Mouse (Mus musculus) heart, embryonic 13.5 days (tissue): ENCODE measurements around the gene Apod. TPM values are rescaled to one million over a fixed set of nuclear protein-coding genes. Genes with fewer than 3 reads are reported as not detected.
A peak's percentile ranks its signal among the peaks of the same experiment; 100 is the strongest.

ENCODE experiments used
- ATAC-seq: fragments of 200-750 bp; cut with Nextera tagmentation; 2 replicates; pipeline ENCODE4 v1.8.0; 2017; ENCODE audit warnings: moderate TSS enrichment; ENCODE audit not compliant: insufficient number of reproducible peaks, low FRiP score, low TSS enrichment; ENCODE audit errors: extremely low read depth
- H3K27ac ChIP-seq: fragments of 300-500 bp; sonication (generic); replicated peaks from 2 replicates; pipeline ENCODE4 v1.5.1; 2015; ENCODE audit warnings: moderate library complexity, mild to moderate bottlenecking, inconsistent platforms
- H3K27me3 ChIP-seq: fragments of 300-500 bp; sonication (generic); replicated peaks from 2 replicates; pipeline ENCODE4 v1.6.1; 2015; ENCODE audit warnings: mild to moderate bottlenecking, inconsistent platforms
- H3K36me3 ChIP-seq: fragments of 300-500 bp; sonication (generic); 2 replicates; pipeline ENCODE4 v1.6.1; 2015; ENCODE audit warnings: mild to moderate bottlenecking, inconsistent platforms
- H3K4me1 ChIP-seq: fragments of 300-500 bp; sonication (generic); 2 replicates; pipeline ENCODE4 v1.6.1; 2015; ENCODE audit warnings: inconsistent platforms
- H3K4me2 ChIP-seq: fragments of 300-500 bp; sonication (generic); 2 replicates; pipeline ENCODE4 v1.6.1; 2015; ENCODE audit warnings: inconsistent platforms, mild to moderate bottlenecking, moderate library complexity
- H3K4me3 ChIP-seq: fragments of 300-500 bp; sonication (generic); 2 replicates; pipeline ENCODE4 v1.5.1; 2015; ENCODE audit warnings: moderate library complexity, mild to moderate bottlenecking, inconsistent platforms
- H3K9ac ChIP-seq: fragments of 300-500 bp; sonication (generic); 2 replicates; pipeline ENCODE4 v1.6.1; 2015; ENCODE audit warnings: inconsistent platforms, mild to moderate bottlenecking, moderate library complexity
- H3K9me3 ChIP-seq: fragments of 300-500 bp; sonication (generic); 2 replicates; pipeline ENCODE4 v1.6.1; 2016; ENCODE audit warnings: inconsistent platforms
- WGBS: fragments of 180-500 bp; shearing (Covaris S2); methylation state at CpG from one replicate; pipeline ENCODE4 v1.1.7; 2015; ENCODE audit warnings: mixed read lengths; 5-methylcytosine and 5-hydroxymethylcytosine counted together
- polyA plus RNA-seq: library from polyadenylated mRNA; unstranded; fragments of >200 nt; fragmentation: Nextera tagmentation; extraction: Ambion mirVana; gene quantifications from 2 replicates; pipeline ENCODE4 v1.2.1, GENCODE M21; 2015

Gene Apod
- polyA plus RNA-seq, 1 experiment from 2014 or later: 0.23 TPM

DNA sequence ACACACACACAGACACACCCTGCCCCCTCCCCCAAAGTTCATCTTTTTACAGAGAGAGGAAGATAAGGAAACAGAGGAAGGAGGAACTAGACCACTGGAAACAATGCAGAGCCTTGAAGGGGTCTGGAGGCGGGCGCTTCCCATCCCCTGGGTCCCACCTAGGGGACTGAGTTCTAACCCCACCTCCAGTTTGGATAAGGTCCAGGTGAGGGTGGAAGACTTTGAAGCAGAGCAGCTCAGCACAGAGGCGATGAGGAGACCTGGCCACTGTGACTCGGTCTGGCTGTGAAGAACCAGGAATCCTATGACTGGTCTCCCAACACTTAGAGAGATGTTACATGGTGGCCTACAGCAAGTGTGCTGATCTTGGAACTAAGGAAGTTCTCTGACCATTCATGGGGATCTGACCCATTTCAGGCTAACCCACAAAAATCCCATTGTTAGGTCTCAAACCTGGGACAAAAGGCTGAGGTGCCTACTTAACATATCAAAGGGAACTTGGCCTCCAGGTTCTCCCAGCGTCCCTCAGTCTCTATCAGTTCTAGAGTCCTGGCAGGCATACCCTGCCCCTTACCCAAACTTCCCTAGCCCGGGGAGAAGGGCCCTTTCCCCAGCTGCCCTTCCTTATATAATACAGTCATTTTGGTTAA, 13.6 kb downstream of the Apod start:
- H3K9me3 ChIP-seq: no peaks in the 10 kb centered on the region

DNA sequence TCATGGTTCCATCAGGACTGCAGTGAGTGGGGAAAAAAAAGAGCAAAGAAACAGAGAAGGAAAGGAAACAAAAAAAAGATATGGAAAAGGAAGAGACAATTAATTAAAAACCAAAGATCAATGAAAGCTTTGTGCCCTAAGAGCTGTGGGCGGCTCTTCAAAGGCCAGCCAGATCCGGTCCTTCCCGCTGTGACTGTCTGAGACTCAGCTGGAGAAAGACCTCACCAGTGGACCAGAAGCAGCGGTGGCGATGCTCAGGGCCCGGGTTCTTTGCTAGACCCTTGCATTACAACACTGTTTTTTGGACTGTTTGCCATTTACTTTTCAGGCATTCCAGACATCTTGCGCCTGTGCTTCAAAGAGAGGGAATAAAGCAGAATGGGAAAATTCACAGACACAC, 14.1 kb downstream of the Apod start:
- H3K4me1 ChIP-seq: peaks cover 15% of the 10 kb centered on the region
- no peaks in the 10 kb centered on the region for H3K27me3 ChIP-seq
- 54% methylated on average over 7 of the region's 7 CpGs for WGBS
- H3K4me3 ChIP-seq: no peak overlapping the region
- H3K4me2 ChIP-seq: no peak overlapping the region
- no peaks in the 10 kb centered on the region for H3K9me3 ChIP-seq
- H3K36me3 ChIP-seq: no peaks in the 10 kb centered on the region
- no peak overlapping the region for H3K9ac ChIP-seq
- H3K27ac ChIP-seq: no peak overlapping the region
- ATAC-seq: no peak

More for the DNA sequence above, 13.6 kb downstream of the Apod start:
- ATAC-seq: no peak
- no peak overlapping the region for H3K4me2 ChIP-seq
- no peak overlapping the region for H3K9ac ChIP-seq
- no peaks in the 10 kb centered on the region for H3K27me3 ChIP-seq
- H3K27ac ChIP-seq: no peak overlapping the region
- 79% methylated on average over 6 of the region's 6 CpGs for WGBS
- H3K4me3 ChIP-seq: no peak overlapping the region
- no peaks in the 10 kb centered on the region for H3K36me3 ChIP-seq
- peaks cover 15% of the 10 kb centered on the region for H3K4me1 ChIP-seq

GRCm38 (mm10) chr16:31299960-31300353, 14.7 kb downstream of the Apod start:
- H3K36me3 ChIP-seq: no peaks in the 10 kb centered on the region
- WGBS: 57% methylated on average over 3 of the region's 3 CpGs
- ATAC-seq: no peak
- no peaks in the 10 kb centered on the region for H3K27me3 ChIP-seq
- H3K27ac ChIP-seq: no peak overlapping the region
- no peak overlapping the region for H3K4me2 ChIP-seq
- peaks cover 15% of the 10 kb centered on the region for H3K4me1 ChIP-seq
- no peaks in the 10 kb centered on the region for H3K9me3 ChIP-seq
- no peak overlapping the region for H3K4me3 ChIP-seq
- no peak overlapping the region for H3K9ac ChIP-seq

GRCm38 (mm10) chr16:31299164-31299959, 15.2 kb downstream of the Apod start:
- ATAC-seq: no peak
- Histone ChIP-seq H3K27me3 (no peaks in the 10 kb centered on the region), H3K4me3 (no peak overlapping the region), H3K27ac (no peak overlapping the region), H3K4me1 (peaks cover 15% of the 10 kb centered on the region), H3K4me2 (no peak overlapping the region), H3K9me3 (no peaks in the 10 kb centered on the region), H3K36me3 (no peaks in the 10 kb centered on the region), H3K9ac (no peak overlapping the region)
- WGBS: 48% methylated on average over 11 of the region's 11 CpGs

- H3K4me1 ChIP-seq: peaks cover 18% of the 10 kb centered on the region
- H3K27me3 ChIP-seq: no peaks in the 10 kb centered on the region
- H3K4me2 ChIP-seq: no peak overlapping the region
- WGBS: 79% methylated on average over 7 of the region's 7 CpGs
- no peak for ATAC-seq
- no peaks in the 10 kb centered on the region for H3K36me3 ChIP-seq
- H3K4me3 ChIP-seq: no peak overlapping the region
- no peak overlapping the region for H3K9ac ChIP-seq
- H3K9me3 ChIP-seq: no peaks in the 10 kb centered on the region
- no peak overlapping the region for H3K27ac ChIP-seq
These were observed 17.5 kb downstream of the Apod start for GRCm38 (mm10) chr16:31297113-31297512.

GRCm38 (mm10) chr16:31293761-31294160, 20.8 kb downstream of the Apod start:
- Histone ChIP-seq H3K36me3 (no peaks in the 10 kb centered on the region), H3K9ac (no peak overlapping the region), H3K4me2 (no peak overlapping the region), H3K27ac (no peak overlapping the region), H3K9me3 (no peaks in the 10 kb centered on the region), H3K27me3 (no peaks in the 10 kb centered on the region), H3K4me1 (peaks cover 24% of the 10 kb centered on the region), H3K4me3 (no peak overlapping the region)
- ATAC-seq: no peak
- 69% methylated on average over 4 of the region's 4 CpGs for WGBS

DNA sequence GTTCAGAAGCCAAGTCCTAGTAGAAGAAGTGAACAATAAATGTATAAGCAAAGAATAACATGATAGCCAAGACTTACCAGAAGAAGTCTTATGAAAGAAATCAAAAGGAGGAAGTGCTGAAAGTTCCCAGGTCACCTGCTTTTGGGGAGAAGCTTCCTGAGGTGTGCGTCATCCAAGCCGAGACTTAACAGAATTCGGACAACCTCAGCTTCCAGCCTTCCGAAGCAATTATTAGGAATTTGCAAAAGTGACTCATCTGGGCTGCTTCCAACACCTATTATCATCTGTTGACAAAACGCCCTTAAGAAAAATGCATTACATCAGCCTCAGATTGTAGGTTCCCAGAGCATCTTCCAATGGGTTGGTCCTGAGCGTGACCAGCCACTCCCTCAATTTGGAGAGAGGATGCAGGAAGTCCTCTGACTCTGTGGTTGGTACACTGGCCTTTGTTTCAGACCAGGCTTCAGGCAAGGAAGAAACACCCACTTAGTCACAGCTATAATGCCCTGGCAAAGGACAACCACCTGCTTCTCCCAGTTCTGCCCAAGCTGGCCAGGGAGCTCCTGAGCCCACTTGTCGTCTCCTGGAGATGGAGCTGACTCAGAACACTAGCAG, 23.8 kb downstream of the Apod start:
- 41% methylated on average over 7 of the region's 7 CpGs for WGBS
- Histone ChIP-seq H3K4me2 (peak overlapping the region; percentile 58), H3K27ac (peak overlapping the region; percentile 95), H3K4me1 (peaks cover 24% of the 10 kb centered on the region), H3K4me3 (peak overlapping the region; percentile 14; the same call in 1 of the 2 replicates), H3K27me3 (no peaks in the 10 kb centered on the region), H3K36me3 (no peaks in the 10 kb centered on the region), H3K9me3 (no peaks in the 10 kb centered on the region), H3K9ac (peak overlapping the region; percentile 65)
- no peak for ATAC-seq

- Histone ChIP-seq H3K4me2 (peak overlapping the region; percentile 58), H3K36me3 (no peaks in the 10 kb centered on the region), H3K4me3 (peak overlapping the region; percentile 14; the same call in 1 of the 2 replicates), H3K9ac (peak overlapping the region; percentile 65), H3K4me1 (peaks cover 24% of the 10 kb centered on the region), H3K9me3 (no peaks in the 10 kb centered on the region), H3K27ac (peak overlapping the region; percentile 95), H3K27me3 (no peaks in the 10 kb centered on the region)
- ATAC-seq: peak; percentile 71; the same call in 1 of the 2 replicates
- WGBS: 9% methylated on average over 10 of the region's 10 CpGs
These were observed 24.3 kb downstream of the Apod start for GRCm38 (mm10) chr16:31290281-31290680.

DNA sequence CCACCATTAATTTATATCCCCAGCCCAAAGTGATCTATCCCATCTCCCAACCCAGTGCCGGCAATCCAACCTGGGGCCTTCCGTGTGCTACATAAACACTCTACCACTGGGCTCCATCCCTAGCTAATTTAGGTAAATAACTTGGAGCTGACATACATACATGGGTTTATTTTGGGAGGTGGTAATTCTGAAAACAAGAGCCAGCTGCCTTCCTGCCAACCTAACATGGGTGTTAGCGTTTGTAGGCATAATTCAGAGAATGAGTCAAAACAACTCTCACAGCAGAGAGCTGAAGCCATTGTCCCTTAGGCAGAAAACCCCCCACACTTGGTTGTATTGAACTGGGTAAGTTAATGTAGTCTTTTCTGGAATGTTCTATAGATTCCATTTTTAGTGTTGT, 26.9 kb downstream of the Apod start:
- Histone ChIP-seq H3K9me3 (no peaks in the 10 kb centered on the region), H3K9ac (no peak overlapping the region)
- ATAC-seq: no peak

GRCm38 (mm10) chr16:31286801-31287488, 27.7 kb downstream of the Apod start:
- no peaks in the 10 kb centered on the region for H3K9me3 ChIP-seq
- H3K36me3 ChIP-seq: no peaks in the 10 kb centered on the region
- H3K4me1 ChIP-seq: peaks cover 23% of the 10 kb centered on the region
- no peak overlapping the region for H3K27ac ChIP-seq
- H3K9ac ChIP-seq: no peak overlapping the region
- ATAC-seq: no peak
- 81% methylated on average over 11 of the region's 11 CpGs for WGBS
- no peak overlapping the region for H3K4me3 ChIP-seq
- H3K27me3 ChIP-seq: no peaks in the 10 kb centered on the region
- H3K4me2 ChIP-seq: no peak overlapping the region

More for the DNA sequence above, 26.9 kb downstream of the Apod start:
- no peak overlapping the region for H3K27ac ChIP-seq
- WGBS: 71% methylated on average over 3 of the region's 3 CpGs
- peaks cover 27% of the 10 kb centered on the region for H3K4me1 ChIP-seq
- no peaks in the 10 kb centered on the region for H3K27me3 ChIP-seq
- no peaks in the 10 kb centered on the region for H3K36me3 ChIP-seq
- no peak overlapping the region for H3K4me2 ChIP-seq
- H3K4me3 ChIP-seq: no peak overlapping the region

DNA sequence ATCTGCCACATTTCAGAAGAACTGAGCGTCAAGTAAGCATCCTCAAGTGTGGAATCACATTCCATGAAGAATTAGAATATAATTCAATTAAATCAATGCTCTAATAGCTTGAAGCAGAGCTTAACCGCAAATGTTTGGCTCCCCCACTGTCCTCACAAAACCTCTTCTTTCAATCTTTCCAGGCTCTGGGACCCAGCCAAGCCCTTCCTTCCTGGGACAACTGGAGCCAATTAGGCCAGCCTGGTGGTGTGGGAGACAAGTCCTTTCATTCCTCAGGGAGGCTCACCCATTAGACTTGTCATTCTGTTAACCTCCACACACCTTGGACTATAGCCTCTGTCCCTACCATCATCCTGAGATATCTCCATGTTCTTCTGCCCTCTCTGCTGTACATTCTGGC, 32.6 kb downstream of the Apod start:
- peaks cover 14% of the 10 kb centered on the region for H3K4me1 ChIP-seq
- no peak overlapping the region for H3K9ac ChIP-seq
- no peak overlapping the region for H3K4me3 ChIP-seq
- H3K27me3 ChIP-seq: no peaks in the 10 kb centered on the region
- no peaks in the 10 kb centered on the region for H3K36me3 ChIP-seq
- H3K4me2 ChIP-seq: no peak overlapping the region
- H3K27ac ChIP-seq: no peak overlapping the region
- 84% methylated on average over 2 of the region's 2 CpGs for WGBS
- ATAC-seq: no peak
- no peaks in the 10 kb centered on the region for H3K9me3 ChIP-seq
